Mouse (Mus musculus): ENCODE results near the gene Ttll2.
"Not testable (repeated sequence)": the region's sequence is repeated elsewhere in the genome, so short reads cannot be mapped to it uniquely, and the experiment has no call there.

Ttll2 gene

DNA sequence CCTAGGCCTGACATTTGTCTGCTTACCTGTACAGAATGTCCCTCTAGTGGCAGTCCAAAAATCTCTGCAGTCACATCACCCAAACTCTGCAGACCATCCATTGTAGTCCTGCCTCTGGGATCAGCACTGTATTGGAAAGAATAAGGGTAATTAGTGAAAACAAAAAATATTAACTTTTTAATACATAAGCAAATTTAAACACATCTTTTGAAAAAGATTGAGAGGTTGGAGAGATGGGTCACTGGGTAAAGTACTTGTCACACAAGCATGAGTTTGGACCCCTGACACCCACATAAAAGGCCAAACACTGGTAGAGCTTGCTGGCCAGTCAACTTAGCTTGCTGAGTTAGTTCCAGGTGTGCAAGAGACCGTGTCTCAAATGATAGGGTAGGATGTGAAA lies at the start of gene Ttll2:
Gene Ttll2 (minus strand): TSS at position 101 of the 400 bp plus-strand sequence.
- not testable (repeated sequence) for DNase-seq (ENCODE audit: low read depth)

DNA sequence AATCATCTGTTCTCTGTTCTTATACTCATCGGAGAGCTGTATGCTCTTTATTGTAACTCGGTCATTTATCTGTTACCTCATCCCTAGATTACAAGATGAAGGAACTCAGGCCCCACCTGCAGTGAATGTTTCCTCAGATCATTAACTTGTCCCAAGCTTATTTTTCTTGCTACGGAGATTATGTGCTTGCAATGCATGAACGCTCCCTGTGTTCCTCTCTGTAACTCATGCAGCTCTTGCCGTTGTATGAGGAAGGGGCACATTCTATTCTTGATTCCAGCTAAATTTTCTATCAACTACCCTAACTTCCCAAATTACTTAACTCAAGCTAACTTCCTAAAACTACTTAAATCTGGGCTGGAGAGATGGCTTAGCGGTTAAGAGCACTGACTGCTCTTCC lies 47.3 kb upstream of the Ttll2 start:
- DNase-seq (ENCODE audit: low read depth), result not testable (repeated sequence)

DNA sequence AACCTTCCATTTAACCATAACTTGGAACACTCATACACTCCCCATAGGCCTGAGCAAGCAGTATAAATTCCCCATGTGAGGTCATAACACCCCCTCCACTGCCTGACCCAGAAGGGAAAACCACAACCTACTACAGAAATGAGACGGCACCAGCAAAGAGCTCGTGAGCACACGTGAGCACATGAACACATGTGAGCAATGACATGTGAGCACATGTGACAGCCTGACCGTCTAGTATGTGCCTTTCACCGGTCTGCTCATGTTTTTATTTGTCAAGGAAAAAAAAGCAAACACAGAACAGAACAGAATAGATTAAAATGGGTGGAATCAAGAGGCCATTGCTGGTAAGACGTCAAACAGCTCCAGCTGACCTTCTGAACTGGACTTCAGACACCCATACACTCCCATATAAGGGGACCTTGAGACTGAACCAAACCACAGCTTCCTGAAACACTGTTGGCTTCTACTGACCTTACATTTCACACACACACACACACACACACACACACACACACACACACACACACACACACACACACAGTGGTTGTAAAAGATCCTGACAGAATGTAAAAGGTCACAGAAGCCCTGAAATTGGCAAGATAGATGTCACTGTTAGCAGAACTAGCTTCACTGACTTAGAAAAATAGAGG lies 45.8 kb upstream of the Ttll2 start:
- not testable (repeated sequence) for DNase-seq (ENCODE audit: low read depth)

DNA sequence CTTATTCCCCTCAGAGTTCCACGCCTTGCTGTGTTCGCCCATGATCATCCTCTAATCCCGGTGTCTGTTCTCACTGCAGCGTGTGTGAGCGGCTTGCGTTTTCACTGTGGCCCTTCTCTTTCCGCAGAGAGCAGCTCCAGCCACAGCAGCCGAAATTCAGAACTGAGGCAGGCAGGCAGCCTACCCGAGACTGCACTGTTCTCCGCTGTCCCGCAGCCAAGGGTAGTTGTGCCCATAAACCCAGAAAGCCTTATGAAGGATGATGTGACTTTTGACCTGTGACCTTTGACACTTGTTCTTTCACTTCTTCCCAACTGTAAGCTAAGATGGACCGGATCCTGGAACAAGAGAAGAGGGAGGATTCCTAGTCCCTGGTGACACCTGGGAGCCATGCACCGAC lies 44.6 kb upstream of the Ttll2 start:
- DNase-seq (ENCODE audit: low read depth), result not testable (repeated sequence)

DNA sequence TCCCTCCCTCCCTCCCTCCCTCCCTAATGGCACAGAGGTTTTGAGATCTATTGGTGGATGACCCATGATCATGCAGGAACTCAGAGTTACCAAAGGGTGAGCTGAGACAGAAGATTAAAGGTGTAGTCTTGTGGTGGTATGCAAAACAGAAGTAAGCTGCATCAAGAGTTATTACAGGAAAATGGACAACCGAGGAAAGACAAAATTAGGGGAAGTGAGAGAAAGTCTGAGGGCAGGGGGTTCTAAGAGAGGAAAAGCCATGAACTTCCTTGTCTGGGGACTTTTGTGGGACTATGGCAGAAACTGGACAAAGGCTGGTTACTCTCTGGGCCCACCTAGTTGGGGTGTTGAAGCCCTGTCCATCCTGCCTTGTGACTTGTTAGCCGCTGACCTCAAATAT lies 43.8 kb upstream of the Ttll2 start:
- DNase-seq (ENCODE audit: low read depth), result not testable (repeated sequence)

DNA sequence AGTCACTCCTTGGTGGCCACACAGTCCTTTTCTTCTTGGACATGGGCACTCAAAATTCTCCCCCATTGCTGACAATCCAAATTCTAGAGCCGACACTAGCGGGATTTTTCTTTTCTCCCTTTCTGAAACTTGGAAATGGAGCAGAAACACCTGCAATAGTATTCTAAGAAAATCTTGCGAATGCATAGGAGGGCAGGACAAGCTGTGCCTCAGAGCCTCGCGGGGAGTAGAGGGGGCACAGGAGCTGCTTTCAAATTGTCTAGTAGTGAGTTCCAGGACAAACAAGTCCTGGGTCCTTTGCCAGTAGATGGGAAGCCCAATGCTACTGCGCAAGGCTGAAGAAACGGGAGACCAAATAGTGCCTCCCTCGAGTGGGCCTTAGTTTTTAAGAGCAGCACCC lies 43.2 kb upstream of the Ttll2 start:
- DNase-seq (ENCODE audit: low read depth), result not testable (repeated sequence)

DNA sequence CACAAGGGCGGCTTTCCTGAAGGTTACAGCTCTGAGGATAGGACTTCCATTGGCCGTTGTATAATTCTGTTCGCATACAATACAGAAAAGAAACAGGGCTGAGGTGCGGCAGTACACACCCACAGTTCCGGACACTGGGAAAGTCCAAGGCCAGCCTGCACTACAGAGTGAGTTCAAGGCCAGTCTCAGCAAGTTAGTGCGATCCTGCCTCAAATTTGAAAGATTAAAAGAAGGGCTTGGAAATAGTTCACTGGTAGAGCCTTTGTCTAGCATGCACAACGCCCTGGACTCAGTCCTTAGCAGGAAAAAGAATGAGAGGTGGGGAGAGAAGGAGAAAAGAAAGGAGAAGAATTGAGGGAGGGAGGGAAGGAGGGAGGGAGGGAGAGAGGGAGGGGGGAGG lies 42.6 kb upstream of the Ttll2 start:
- not testable (repeated sequence) for DNase-seq (ENCODE audit: low read depth)

DNA sequence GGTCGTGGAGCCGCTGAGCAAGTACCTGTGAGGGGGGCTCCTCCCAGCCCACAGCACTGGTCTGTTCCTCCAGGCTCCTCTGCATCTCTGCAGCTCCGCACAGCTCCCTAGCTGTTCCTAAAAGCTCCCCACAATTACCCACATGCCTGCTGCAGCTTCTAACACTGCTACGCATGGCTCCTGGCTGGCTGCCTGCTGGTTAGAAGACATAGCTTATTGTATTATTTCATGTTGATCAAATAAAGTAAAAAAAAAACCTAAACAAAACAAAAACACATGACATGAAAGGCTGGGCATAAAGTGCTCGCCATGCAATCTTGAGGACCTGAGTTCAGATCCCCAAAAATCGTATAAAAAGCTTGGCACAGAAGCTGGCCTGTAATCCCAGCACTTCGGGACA lies 37.4 kb upstream of the Ttll2 start:
- not testable (repeated sequence) for DNase-seq (ENCODE audit: low read depth)

DNA sequence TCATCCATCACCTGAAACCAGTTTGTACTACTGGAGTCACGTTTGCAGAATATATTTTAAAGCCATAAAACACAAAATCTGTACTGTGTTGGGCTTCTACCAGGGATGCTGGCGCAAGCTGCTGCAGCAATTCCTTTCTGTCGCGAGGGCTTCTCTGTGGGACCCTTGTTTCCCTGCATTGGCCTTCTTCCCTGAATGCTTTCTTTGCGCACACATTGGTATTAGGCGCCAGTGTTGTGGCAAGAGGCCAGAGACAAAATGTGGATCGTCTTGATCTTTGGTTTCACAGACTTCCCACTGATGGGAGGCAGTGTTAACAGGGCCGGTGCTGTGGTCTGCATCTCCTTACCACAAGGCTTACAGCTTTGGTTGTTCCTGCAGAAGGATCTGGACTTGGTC lies 36.5 kb upstream of the Ttll2 start:
- DNase-seq (ENCODE audit: low read depth), result not testable (repeated sequence)

DNA sequence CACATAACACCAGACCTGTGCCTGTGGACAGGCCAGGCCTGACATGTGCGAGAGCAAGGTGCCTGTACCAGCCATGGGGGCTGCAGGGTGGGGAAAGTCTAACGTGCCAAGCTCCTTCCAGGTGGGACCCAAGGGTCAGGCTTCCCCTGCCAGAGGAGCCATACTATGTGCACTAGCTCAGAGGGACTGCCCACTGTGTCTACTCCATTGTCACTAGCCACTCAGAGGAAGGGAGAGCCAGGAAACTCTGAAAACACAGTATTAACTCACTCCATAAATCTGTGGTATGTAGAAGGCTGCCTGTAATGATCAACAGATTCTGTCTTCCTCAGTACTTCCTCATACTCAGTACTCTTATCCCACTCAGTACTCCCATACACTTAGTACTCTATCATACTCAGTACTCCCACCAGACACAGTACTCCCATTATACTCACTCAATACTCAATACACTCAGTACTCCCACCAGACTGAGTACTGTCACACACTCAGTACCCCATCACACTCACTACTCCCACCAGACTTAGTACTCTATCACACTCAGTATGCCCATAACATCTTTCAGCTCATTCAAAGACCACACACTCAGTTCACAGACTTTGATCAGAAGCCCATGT lies 36.0 kb upstream of the Ttll2 start:
- DNase-seq (ENCODE audit: low read depth), result not testable (repeated sequence)

DNA sequence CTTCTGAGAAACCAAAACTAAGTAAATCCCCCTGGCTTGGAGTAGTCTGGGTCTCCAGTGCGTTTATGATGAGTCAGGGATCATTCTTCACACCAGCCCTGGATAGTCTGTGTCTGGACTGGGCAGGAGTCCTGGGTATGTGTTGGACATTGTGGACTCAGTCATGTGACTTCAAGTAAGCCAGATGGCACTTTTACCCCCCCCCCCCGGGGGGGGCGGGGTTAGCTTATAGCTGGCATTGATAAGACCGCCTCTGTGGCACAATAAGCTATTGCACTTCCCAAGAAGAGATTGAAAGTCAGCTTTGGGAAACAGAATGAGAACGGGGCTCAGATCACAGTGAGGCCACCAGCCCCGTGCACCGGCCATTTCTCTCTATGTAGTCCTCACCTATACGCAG lies 33.5 kb upstream of the Ttll2 start:
- not testable (repeated sequence) for DNase-seq (ENCODE audit: low read depth)

DNA sequence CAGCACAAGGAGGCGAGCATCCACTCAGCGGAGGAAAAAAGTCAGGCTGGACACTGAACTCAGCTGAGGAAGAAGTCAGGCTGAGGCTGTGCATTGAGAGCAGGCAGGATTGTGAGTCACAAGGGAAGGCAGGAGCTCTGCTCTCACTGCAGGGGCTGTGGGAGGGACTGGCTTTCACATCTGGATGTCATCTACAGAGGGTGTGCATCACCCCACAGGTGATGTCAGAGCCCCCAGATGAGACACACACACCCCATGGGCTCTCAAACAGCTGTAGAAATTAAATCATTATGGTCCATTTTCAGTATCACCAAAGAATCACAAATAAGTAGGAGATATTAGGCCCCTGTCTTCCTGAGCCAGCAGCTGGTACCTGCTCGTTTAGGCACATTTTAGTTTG lies 32.9 kb upstream of the Ttll2 start, which contains the start of gene Unc93a2:
Gene Unc93a2 (minus strand): TSS at position 101 of the 400 bp plus-strand sequence.
- not testable (repeated sequence) for DNase-seq (ENCODE audit: low read depth)

DNA sequence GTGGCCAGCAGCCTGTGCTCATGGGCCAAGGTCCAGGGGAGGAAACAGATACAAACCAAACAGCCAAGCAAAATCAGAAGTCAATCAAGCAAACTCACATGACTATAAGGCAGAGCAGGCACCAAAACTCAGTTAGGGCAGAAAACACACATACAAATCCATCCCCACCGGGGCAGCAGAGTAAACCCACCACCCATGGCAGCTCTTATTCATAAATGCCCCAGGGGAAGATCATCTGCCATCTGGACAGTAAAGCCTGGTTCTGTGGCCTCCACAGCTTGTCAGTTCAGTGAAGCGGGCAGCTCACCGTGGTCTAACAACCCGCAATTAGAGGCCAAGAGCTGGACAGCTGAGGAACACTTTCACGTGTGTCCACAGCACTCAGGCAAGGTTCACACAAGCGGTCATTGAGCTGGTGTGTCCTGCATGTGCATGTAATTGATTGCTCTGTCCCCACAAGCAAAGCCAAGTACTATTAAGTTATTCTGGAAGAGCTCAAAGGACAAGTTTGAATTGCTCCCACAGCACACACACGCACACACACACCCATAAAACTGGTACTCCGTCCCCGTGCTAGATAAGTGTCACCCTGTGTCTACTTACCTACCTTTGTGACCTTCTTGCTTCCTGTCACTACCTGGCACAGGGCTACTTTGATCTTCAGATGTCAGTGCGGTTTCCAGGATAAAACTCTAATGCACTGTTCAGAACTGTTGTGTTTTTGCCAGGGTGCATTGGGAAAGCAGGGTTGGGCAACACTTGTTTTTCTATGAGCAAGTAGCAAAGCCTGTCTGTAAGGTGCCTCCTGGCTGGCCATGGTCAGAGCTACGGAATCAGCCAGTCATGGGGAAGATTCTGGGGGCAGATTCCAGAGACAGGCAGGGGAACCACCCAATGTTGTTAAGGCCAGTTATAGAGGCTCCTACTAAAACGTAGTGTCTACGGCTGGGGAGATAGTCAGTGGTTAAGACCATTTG lies 31.0 kb upstream of the Ttll2 start:
- DNase-seq (ENCODE audit: low read depth), result not testable (repeated sequence)

DNA sequence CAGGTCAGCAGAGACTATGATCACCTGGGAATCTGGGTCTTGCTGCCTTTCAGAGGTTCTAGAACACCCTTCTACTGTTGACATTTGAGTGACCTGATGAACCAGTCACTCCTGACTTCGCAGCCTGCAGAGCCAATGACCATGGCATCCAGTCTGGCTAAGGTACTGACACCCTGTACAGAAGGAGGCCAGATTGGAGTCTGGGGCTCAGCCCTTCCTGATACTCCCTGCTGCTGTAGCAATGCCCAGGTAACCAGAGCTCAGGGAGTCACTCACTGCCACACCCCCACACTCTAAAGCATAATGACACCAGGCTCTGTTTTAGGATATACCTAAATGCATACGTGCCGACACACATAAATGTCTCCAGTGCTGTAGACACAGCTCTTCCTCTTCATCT lies 30.2 kb upstream of the Ttll2 start:
- not testable (repeated sequence) for DNase-seq (ENCODE audit: low read depth)

DNA sequence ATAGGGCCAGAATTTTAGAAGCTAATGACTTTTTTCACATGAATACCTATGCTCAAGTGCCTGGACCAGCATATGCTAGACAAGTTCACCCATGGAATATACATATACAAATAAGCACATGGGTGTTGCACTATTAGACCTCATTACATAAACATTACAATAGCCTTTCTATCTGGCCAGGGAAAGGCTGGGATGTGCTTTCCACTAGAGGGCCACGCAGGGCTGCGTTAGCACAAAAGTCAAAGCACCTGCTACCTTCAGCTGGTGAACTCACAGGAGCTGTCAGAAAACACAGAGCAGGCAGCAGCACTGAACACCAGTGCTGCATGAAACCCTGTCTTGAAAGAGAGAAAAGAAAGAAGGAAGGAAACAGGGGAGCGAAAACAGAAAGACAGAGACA lies 25.4 kb upstream of the Ttll2 start:
- not testable (repeated sequence) for DNase-seq (ENCODE audit: low read depth)

DNA sequence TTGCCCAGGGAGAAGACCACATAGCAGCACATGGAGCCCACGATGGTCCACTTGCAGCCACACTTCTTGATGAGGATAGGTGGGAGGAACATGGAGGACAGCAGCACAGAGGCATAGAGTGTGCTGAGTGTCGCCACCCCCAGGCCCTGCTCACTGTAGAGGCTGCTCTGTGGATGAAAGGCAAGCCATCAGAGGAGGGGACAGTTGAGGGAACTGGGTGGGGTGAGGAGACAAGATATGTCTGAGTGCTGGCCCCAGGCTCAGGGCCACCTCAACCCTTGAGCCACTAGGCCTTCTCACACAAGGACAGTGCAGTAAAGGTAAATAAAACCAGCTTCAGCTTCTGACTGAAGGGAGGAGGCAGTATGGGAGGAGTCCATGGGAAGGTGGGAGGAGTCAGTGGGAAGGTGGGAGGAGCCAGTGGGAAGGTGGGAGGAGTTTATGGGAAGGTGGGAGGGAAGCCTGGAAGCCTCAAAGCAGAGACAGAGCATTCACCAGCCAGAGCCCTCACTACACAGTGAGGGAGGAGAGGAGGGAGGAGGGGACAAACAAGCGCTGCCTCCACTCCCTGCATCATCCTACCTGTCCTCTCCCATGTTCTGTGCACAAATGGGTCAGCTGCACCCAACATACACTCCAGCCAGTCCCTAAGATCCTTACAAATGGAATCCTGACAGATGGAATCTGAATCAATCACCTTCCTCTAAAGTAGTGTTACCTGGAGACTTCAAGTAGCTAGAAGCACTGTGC lies 24.6 kb upstream of the Ttll2 start:
- DNase-seq (ENCODE audit: low read depth), result not testable (repeated sequence)

DNA sequence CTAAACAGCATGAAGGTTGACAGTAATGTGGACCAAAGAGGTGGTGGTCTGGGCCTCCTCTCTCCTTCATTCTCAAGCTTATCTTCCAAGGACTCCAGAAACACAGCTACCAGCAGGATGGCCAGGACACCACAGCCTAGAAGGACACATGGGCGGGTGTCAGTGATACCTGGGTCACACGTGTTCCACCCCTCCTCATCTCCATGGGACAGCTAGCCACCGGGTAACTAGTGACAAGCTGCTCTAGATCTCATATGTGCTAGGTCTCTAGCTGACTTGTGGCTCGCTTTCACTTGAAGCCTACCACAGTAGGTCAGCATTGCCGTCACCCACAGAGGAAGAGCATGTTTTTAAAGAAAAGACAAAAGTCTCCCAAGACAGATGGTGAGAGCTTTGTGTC lies 19.4 kb upstream of the Ttll2 start, which contains the start of gene Gm49630:
Gene Gm49630 (minus strand): TSS at position 101 of the 400 bp plus-strand sequence.
- DNase-seq (ENCODE audit: low read depth), result not testable (repeated sequence)

DNA sequence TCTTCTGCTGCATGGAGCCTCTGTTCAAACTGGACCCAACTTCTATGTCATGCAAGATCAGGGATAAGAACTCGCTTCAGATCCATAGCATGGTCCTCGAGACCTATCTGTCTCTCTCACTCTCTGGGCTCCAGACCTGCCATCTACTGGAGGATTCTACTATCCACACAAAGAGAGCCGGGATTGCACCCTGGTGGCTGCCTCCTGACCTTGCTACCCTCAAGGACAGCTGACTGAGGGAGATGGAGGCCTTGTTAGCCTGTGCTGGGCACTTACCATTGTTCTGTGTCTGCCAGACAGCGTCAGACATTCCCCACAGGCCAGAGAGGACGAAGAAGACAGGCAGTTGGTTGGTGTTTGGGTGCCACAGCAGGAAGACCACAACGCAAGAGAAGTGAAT lies 16.9 kb upstream of the Ttll2 start:
- DNase-seq (ENCODE audit: low read depth), result not testable (repeated sequence)

DNA sequence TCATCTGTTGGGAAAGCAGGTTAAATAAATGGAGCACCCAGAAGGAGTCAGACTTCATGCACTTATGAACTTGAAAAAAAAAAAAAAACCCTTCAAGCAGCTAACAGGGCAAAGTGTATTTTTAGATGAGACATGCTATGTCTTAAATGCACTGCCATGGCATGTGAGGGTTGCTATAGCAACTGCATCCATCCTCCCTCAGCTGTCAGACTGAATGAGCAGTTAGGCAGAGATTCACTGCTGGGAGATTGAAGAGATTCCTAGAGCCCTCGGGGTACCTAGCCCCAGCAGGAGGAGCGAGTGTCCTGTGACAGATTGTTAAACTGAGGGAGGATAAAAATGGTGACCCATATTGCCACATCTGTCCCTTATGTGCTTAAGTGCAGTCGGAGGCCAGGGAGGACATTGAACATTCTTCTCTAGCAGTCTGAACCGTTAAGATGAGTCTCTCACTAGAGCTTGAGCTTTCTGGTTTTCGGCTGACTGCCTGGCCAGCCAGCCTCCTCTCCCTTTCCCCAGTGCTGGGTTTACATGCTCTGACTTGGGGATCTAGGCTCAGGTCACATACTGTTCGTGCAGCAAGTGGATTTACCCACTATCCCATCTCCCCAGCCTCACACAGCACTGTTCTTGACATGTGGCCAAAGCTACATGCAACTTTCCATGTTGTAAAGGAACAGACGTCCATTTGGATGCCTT lies 14.3 kb upstream of the Ttll2 start:
- DNase-seq (ENCODE audit: low read depth), result not testable (repeated sequence)

DNA sequence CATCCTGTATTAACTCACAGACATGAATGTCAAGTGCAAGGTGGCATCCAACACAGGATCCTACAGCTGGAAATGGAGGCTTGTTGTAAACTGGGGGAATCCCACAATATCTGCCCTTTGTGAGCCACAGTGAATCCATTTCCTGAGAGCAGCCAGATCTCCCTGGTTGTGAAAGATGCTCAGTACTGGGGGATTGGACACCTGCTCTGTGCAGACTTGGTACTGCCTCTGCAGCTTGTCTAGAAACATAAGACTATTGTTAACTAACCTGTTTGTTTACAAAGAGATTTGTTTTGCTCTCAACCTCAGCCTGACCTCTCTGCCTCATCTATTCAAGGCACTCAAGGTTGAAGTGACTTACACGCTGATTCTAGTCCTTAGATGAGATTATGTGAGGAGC lies 13.8 kb upstream of the Ttll2 start:
- not testable (repeated sequence) for DNase-seq (ENCODE audit: low read depth)

DNA sequence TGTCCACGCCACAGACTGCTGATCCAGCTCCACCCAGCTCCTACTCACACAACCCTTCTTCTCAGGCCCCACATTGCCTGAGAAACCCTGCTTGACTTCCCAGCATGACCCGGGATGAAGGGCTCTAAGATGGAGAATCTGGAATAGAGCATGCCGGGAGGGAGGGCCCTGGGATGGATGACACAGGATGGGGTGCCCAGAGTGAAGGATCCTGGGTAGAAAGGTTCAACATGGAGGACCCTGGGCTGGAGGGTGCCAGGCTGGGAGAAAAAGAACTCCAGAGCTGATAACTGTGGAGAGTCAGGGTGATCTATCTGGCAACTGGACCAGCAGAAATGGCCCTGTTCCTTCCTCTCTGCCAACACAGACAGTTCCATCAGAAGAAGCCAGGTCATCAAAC lies 13.1 kb upstream of the Ttll2 start:
- DNase-seq (ENCODE audit: low read depth), result not testable (repeated sequence)

Data from c-Kit-positive CD71-negative TER-119-negative erythroid progenitor cells, embryonic 14.5 days (primary cell).